Mouse (Mus musculus): Measurements from ENCODE around the gene Gm10563.

Gene Gm10563

GRCm38 (mm10) chr4:155653086-155653450 is 7.9 kb upstream of the Gm10563 start, which contains the start of gene Mmp23:
Gene Mmp23, minus strand, starts transcription at chr4:155653384.
- no peak for DNase-seq (ENCODE audit: low read depth, low spot score)

- DNase-seq (ENCODE audit: low read depth, low spot score), result no peak
Measured at GRCm38 (mm10) chr4:155652283-155653085, 7.3 kb upstream of the Gm10563 start.

GRCm38 (mm10) chr4:155651553-155652269 is 6.5 kb upstream of the Gm10563 start:
- DNase-seq (ENCODE audit: low read depth, low spot score), result no peak

- DNase-seq (ENCODE audit: low read depth, low spot score), result no peak
Measured at GRCm38 (mm10) chr4:155649355-155649754, 4.1 kb upstream of the Gm10563 start.

- DNase-seq (ENCODE audit: low read depth, low spot score), result no peak
Measured at GRCm38 (mm10) chr4:155645721-155646120, 513 bp upstream of the Gm10563 start.

- DNase-seq (ENCODE audit: low read depth, low spot score), result no peak
Measured at GRCm38 (mm10) chr4:155643531-155643930, 1.7 kb downstream of the Gm10563 start.

GRCm38 (mm10) chr4:155635766-155636499 is 9.3 kb downstream of the Gm10563 start:
- DNase-seq (ENCODE audit: low read depth, low spot score), result no peak

- DNase-seq (ENCODE audit: low read depth, low spot score), result no peak
Measured at GRCm38 (mm10) chr4:155630267-155630666, 14.9 kb downstream of the Gm10563 start.

- DNase-seq (ENCODE audit: low read depth, low spot score), result peak; percentile 91
Measured at GRCm38 (mm10) chr4:155624338-155625291, 20.6 kb downstream of the Gm10563 start, which contains the start of gene Cdk11b. Gene Cdk11b, plus strand, starts transcription at chr4:155624854.

GRCm38 (mm10) chr4:155618321-155618720 is 26.9 kb downstream of the Gm10563 start:
- DNase-seq (ENCODE audit: low read depth, low spot score), result no peak

GRCm38 (mm10) chr4:155613264-155613663 is 31.9 kb downstream of the Gm10563 start:
- DNase-seq (ENCODE audit: low read depth, low spot score), result no peak

GRCm38 (mm10) chr4:155611860-155612259 is 33.3 kb downstream of the Gm10563 start:
- no peak for DNase-seq (ENCODE audit: low read depth, low spot score)

- no peak for DNase-seq (ENCODE audit: low read depth, low spot score)
Measured at GRCm38 (mm10) chr4:155606825-155607224, 38.4 kb downstream of the Gm10563 start.

- DNase-seq (ENCODE audit: low read depth, low spot score), result no peak
Measured at GRCm38 (mm10) chr4:155605132-155605531, 40.1 kb downstream of the Gm10563 start.

GRCm38 (mm10) chr4:155603801-155604200 is 41.4 kb downstream of the Gm10563 start:
- no peak for DNase-seq (ENCODE audit: low read depth, low spot score)

GRCm38 (mm10) chr4:155602753-155603152 is 42.5 kb downstream of the Gm10563 start:
- DNase-seq (ENCODE audit: low read depth, low spot score), result no peak

GRCm38 (mm10) chr4:155601997-155602456 is 43.2 kb downstream of the Gm10563 start:
- DNase-seq (ENCODE audit: low read depth, low spot score), result no peak

- peak; percentile 91 for DNase-seq (ENCODE audit: low read depth, low spot score)
Measured at GRCm38 (mm10) chr4:155601091-155601996, 43.9 kb downstream of the Gm10563 start, which contains the start of gene Slc35e2. Gene Slc35e2, plus strand, starts transcription at chr4:155601416.
